8 mouse cellular contexts compared by ENCODE assay signal in the genomic region with DNA sequence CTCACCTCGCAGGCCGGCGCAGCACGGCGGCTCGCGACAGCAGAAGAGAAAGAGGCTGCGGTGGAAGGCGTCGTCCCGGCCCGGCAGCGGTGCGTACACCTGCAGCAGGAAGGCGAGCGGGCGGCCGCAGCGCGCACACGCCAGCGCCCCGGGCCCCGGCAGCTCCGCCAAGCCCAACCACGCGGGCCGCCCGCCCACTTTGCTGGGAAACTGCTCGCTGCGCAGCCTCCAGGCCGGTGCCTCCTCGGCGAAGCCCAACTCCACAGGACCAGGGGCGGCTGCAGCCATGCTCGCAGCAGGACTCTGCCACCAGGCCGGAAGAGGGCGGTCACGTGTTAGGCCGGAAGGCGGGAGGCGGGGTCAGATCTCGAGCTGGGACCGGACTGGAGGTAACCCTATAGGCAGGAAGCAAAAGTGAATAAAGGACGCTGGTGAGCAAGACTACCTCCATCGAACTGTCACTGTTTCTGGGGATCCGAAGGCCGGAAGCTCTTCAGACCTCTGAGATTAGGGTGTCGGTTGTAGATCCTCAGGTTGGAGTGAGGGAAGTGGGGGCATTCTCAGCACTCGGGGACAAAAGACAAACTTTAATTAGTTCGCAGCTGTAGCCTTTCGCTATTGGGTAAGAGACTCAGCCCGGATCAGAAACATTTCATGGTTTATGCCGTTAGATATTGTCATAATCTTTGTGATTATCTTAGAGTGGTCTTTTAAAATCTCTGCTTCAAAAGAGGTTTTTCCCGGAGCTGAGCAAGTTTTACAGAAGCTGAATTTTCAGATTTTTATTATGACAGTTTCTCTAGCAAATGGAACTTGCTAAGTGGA. TPM values are rescaled to one million over a fixed set of nuclear protein-coding genes. Genes with fewer than 3 reads are reported as not detected.
A peak's percentile ranks its signal among the peaks of the same experiment; 100 is the strongest.
DNase-seq lines count a peak whose midpoint lies in the region; ATAC-seq lines count a peak whose summit lies in the region.

Pdcd2 (minus strand) TSS at position 316 of the 825 bp plus-strand sequence.

- ATAC-seq in hindbrain, embryonic 15.5 days (ENCODE audit: low FRiP score, low read depth): peak; percentile 98

- WGBS in hindbrain, embryonic 15.5 days: 1% methylated on average over 54 of the region's 55 CpGs

- H3K4me1 ChIP-seq in hindbrain, embryonic 15.5 days (replicated peaks): peaks cover 23% of the 10 kb centered on the region

- no peaks in the 10 kb centered on the region for H3K27me3 ChIP-seq in hindbrain, embryonic 15.5 days

- H3K27ac ChIP-seq in hindbrain, embryonic 15.5 days (replicated peaks): peak within 1 kb of the TSS; percentile 88

- H3K4me3 ChIP-seq in hindbrain, embryonic 15.5 days: peak within 1 kb of the TSS; percentile 86

- peak; percentile 93 for DNase-seq in T-cell, adult 2 months (ENCODE audit: low spot score)
- DNase-seq in cerebellum, postnatal 36 days: peak; percentile 92 to 95
- peak; percentile 90 to 94 for DNase-seq in frontal cortex, postnatal 36 days (ENCODE audit: low spot score in 2 of 2)
- peak; percentile 89 for DNase-seq in left cerebral cortex, adult 11 months (ENCODE audit: low spot score)
- DNase-seq in lung, postnatal 4 days: peak; percentile 96
- DNase-seq in retina, postnatal 7 days (ENCODE audit: low read depth, low spot score): peak; percentile 84
- peak; percentile 90 for DNase-seq in urinary bladder, adult 2 months (ENCODE audit: low spot score)

- H3K9me3 ChIP-seq in hindbrain, embryonic 15.5 days: no peaks in the 10 kb centered on the region

- H3K4me2 ChIP-seq in hindbrain, embryonic 15.5 days: peak within 1 kb of the TSS; percentile 78

- H3K9ac ChIP-seq in hindbrain, embryonic 15.5 days: peak within 1 kb of the TSS; percentile 88

- peaks cover 22% of the 10 kb centered on the region for H3K36me3 ChIP-seq in hindbrain, embryonic 15.5 days

RNA-seq across cellular contexts. Expression of gene Pdcd2, which starts in this region (rescaled TPM):
- 58.2 TPM in 2 replicates for polyA plus RNA-seq in hindbrain, embryonic 15.5 days (2015; fragmentation: Nextera tagmentation; extraction: Ambion mirVana)
- polyA plus RNA-seq in urinary bladder, adult 2 months (2012; rRNA removed): 23.2 and 23.8 TPM in 2 replicates

Comparison
In these comparisons a context has a peak if more than half of its experiments do, and no peak if none do; other contexts are left out.
1. Peak in every context shown above with its lines: DNase-seq, ATAC-seq, H3K4me3 ChIP-seq and H3K27ac ChIP-seq.